Mouse (Mus musculus): ENCODE data around the gene Tbc1d10a. TPM values are rescaled to one million over a fixed set of nuclear protein-coding genes. Genes with fewer than 3 reads are reported as not detected.

Gene Tbc1d10a
- total RNA-seq, 2 experiments from 2014 or later = 27.4 to 27.8 TPM

DNA sequence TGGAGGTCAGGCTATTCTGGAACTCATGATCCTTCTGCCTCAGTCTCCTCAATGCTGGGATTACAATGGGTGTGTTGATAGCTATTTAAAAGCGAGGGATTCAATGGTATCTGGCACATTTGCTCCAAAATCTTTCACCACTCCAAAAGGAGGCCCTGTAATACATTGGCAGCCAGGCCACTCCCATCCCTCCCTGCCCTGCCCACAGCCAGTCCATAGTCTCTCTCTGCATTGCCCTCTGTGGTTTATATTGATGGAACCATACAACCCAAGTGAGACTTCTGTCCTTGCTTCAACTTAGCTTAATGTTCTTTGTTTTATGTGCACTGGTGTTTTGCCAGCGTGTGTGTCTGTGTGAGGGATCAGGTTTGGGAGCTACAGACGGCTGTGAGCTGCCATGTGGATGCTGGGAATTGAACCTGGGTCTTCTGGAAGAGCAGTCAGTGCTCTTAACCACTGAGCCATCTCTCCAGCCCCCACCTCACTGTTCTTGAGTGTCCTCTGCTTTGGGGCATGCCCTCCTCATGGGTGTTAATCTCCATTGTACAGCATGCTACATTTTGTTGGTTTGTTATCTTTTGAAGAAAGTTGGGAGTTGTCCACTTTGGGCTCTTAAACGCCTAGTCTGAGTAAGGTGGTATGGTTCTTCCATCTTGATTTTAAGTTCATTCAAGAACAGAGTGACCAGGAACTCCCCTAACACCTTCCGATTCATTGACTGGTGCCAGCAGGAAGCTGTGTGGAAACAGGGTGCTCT is 40.2 kb downstream of the Tbc1d10a start:
- no peak for DNase-seq (ENCODE audit: extremely low spot score in 1 of 2, low spot score in 2 of 2)
- intact Hi-C loops (cut with DNase I) = no loop called here

DNA sequence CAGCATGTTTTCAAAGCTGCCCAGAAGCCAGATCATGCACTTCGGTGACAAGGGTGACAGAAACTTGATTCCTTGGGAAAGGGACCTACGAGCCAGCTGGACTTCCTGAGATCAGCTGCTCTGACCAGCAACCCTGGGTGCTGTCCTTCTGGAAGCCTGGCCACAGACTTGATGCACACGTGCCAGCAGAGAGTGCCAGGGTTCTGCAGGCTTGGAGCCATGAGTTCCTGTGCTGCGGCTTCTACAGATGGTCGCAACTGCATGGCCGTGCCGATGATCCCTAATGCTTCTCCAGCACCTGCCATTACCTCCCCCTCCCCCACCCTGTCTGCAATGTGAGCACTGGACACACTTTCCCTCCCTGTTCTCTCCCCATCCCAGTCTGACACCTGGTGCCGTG is 41.9 kb downstream of the Tbc1d10a start:
- no peak for DNase-seq (ENCODE audit: extremely low spot score in 1 of 2, low spot score in 2 of 2)

GRCm38 (mm10) chr11:4229841-4230240 is 43.3 kb downstream of the Tbc1d10a start:
- intact Hi-C loops (cut with DNase I) = no loop called here
- DNase-seq (ENCODE audit: extremely low spot score in 1 of 2, low spot score in 2 of 2) = no peak

More for the DNA sequence above, 41.9 kb downstream of the Tbc1d10a start:
- intact Hi-C loops (cut with DNase I) = no loop called here

DNA sequence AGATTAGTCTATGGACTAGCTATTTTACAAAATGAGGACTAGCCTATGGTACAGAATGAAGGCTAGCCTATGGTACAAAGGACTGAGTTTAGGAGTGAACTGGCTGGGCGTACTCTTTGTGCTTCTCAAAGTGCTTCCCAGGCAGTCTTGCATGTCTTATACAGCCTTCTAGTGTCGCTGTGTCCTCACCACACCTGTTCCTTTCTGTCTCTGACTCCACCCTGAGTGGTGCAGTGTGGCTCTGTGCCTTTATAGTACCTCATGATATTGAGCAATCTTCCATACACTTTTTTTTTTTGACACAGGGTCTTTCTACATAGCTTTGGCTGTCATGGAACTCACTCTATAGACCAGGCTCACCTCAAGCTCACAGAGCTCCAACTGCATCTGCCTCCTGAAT is 44.8 kb downstream of the Tbc1d10a start:
- DNase-seq (ENCODE audit: extremely low spot score in 1 of 2, low spot score in 2 of 2) = no peak
- intact Hi-C loops (cut with DNase I) = no loop called here

GRCm38 (mm10) chr11:4232644-4233043 is 46.1 kb downstream of the Tbc1d10a start:
- DNase-seq (ENCODE audit: extremely low spot score in 1 of 2, low spot score in 2 of 2) = no peak
- intact Hi-C loops (cut with DNase I) = no loop called here

- no peak for DNase-seq (ENCODE audit: extremely low spot score in 1 of 2, low spot score in 2 of 2)
- intact Hi-C loops (cut with DNase I) = no loop called here
Observed at GRCm38 (mm10) chr11:4235052-4235655, 48.6 kb downstream of the Tbc1d10a start.

GRCm38 (mm10) chr11:4235665-4236545 is 49.3 kb downstream of the Tbc1d10a start, which contains the start of gene Osm:
Osm (plus strand) TSS chr11:4236420.
- intact Hi-C loops (cut with DNase I) = no loop called here

DNA sequence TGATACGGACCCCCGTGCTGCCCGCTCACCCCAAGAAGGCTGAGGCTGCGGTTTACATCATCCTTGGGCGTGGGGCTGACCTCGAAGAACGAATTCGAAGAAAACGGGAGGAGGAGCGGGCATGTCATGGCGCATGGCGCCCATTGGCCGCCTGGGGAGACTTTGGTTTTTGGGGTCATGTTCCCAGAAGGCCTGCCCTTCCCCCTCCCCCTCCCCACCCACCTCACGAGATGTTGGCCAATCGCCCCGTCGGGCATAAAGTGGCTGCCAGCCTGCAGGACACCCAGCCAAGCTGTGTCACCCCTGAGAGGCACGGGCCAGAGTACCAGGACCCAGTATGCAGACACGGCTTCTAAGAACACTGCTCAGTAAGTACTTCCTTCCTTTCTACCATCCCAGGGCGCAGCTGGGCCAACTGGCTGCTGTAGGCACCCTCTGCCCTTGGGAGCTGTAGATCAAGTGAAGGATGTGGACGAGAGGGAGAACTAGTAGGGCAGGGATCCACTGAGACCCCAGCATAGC is 50.0 kb downstream of the Tbc1d10a start:
- DNase-seq (ENCODE audit: extremely low spot score in 1 of 2, low spot score in 2 of 2) = no peak
- intact Hi-C loops (cut with DNase I) = no loop called here

More at GRCm38 (mm10) chr11:4235665-4236545, 49.3 kb downstream of the Tbc1d10a start, which contains the start of gene Osm:
- no peak for DNase-seq (ENCODE audit: extremely low spot score in 1 of 2, low spot score in 2 of 2)

GRCm38 (mm10) chr11:4237389-4237912 is 50.9 kb downstream of the Tbc1d10a start:
- DNase-seq (ENCODE audit: extremely low spot score in 1 of 2, low spot score in 2 of 2) = no peak
- intact Hi-C loops (cut with DNase I) = no loop called here

DNA sequence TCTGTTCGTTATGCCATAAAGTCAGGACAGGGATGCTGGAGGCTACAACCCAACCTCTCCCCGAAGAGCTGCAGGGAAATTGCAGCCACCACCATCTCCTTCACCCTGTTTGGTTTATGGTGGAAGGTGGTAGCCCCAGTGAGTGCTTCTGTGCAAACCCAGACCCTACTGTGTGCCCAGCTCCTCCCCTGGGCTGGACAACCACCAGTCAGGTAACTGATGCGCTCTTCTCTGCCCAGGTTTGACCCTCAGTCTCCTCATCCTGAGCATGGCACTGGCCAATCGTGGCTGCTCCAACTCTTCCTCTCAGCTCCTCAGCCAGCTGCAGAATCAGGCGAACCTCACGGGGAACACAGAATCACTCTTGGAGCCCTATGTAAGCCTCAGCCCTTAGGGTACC is 51.6 kb downstream of the Tbc1d10a start:
- no peak for DNase-seq (ENCODE audit: extremely low spot score in 1 of 2, low spot score in 2 of 2)
- intact Hi-C loops (cut with DNase I) = no loop called here

DNA sequence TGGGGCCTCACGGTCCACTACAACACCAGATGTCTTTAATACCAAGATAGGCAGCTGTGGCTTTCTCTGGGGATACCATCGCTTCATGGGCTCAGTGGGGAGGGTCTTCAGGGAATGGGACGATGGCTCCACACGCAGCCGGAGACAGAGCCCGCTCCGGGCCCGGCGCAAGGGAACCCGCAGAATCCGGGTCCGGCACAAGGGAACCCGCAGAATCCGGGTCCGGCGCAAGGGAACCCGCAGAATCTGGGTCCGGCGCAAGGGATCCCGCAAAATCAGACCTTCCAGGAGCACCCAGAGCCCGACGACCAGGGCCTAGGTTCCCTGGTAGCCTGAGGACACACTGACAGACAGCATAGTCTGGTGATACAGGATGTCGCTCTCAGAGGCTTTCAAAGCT is 53.1 kb downstream of the Tbc1d10a start:
- intact Hi-C loops (cut with DNase I) = no loop called here
- DNase-seq (ENCODE audit: extremely low spot score in 1 of 2, low spot score in 2 of 2) = no peak

DNA sequence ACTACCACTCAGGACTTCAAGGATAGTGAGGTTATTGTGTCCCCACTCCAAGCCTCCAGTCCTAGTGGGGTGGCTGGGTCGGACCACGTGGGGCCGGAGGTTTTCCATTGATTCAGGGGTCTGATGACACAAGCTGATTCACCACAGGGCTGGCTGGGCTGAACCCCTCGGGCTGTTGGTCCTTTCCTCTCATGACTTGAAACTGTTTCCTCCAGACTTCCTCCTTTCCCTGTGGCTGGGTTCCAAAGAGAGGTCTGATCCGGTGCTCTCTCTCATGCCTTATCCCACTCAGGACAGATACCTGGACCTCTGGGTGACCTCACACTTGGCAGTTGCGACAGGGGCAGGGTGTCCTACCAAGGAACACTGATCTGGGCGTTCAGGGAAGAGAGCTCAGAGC is 53.6 kb downstream of the Tbc1d10a start:
- intact Hi-C loops (cut with DNase I) = no loop called here
- no peak for DNase-seq (ENCODE audit: extremely low spot score in 1 of 2, low spot score in 2 of 2)

- DNase-seq (ENCODE audit: extremely low spot score in 1 of 2, low spot score in 2 of 2) = no peak
- intact Hi-C loops (cut with DNase I) = no loop called here
Observed at GRCm38 (mm10) chr11:4241180-4241579, 54.6 kb downstream of the Tbc1d10a start.

DNA sequence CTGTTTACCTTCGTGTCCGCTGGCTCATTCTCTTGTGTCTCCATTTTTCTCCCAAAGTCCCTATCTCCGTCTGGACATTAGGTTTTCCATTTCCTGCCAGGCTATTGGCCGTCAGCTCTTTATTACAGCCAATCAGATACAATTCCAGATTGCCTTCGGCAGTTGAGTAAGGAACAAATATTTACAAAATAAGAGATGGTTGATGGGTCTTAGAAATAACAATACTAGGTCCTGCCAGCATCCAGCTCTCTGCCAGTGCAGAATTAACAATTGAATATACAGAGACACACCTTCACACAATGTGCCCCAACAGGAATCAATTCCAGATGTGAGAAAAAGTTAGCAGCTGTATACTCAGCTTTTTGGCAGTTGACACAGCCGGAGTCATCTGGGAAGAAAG is 59.5 kb downstream of the Tbc1d10a start:
- intact Hi-C loops (cut with DNase I) = no loop called here

DNA sequence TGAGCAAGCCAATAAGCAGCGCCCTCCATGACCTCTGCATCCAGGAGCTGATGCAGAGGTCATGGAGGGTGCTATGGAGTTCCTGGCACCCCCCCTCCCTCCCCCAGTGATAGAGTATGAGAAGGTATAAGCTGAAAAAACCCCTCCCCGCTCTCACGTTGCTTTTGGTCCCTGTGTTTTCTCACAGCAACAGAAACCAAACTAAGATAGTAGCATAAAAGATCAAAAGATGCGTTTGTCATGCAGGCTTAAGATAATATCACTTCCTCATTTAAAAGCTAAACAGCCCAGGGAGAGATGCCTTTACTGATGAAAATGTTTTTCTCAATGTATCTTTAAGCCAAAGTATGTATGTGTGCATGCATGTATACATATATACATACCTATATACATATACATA is 60.0 kb downstream of the Tbc1d10a start:
- no peak for DNase-seq (ENCODE audit: extremely low spot score in 1 of 2, low spot score in 2 of 2)
- intact Hi-C loops (cut with DNase I) = no loop called here

More for the DNA sequence above, 59.5 kb downstream of the Tbc1d10a start:
- DNase-seq (ENCODE audit: extremely low spot score in 1 of 2, low spot score in 2 of 2) = no peak

DNA sequence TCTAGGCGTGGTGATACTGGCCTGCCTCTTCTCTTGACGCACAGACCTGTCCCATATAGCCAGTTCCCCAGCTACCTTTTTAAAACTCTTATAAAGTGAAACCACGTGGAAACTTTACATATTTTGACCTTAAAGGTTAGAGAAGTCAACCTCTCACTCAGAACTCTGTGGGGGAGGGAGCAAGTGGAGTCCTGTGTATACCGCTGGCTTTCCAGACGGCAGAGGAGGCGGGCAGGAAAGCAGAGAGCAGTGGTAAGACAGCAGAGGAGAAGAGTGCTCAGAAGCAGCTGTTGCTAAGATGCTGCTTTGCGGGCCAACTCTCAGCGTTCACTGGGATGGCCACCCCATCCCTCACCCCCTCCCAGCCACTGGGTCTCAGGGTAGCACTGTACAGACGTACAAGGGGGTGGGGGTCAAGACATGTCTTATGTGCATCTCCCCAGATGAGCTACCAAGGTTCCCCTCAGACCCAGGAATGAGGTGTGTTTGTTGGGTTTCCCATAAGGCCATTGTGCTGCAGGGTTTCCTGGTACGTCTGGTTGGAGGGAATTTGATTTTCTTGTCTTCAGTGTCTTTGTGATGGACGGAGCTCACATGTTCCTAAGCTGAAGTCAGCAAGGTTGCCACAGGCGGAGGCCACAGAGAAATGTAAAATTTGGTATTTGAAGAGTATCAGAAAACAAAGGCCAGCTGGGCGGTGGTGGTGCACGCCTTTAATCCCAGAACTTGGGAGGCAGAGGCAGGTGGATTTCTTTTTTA is 60.8 kb downstream of the Tbc1d10a start:
- DNase-seq (ENCODE audit: extremely low spot score in 1 of 2, low spot score in 2 of 2) = no peak
- intact Hi-C loops (cut with DNase I) = no loop called here

- no peak for DNase-seq (ENCODE audit: extremely low spot score in 1 of 2, low spot score in 2 of 2)
- intact Hi-C loops (cut with DNase I) = no loop called here
Observed at GRCm38 (mm10) chr11:4249151-4249550, 62.6 kb downstream of the Tbc1d10a start.

DNA sequence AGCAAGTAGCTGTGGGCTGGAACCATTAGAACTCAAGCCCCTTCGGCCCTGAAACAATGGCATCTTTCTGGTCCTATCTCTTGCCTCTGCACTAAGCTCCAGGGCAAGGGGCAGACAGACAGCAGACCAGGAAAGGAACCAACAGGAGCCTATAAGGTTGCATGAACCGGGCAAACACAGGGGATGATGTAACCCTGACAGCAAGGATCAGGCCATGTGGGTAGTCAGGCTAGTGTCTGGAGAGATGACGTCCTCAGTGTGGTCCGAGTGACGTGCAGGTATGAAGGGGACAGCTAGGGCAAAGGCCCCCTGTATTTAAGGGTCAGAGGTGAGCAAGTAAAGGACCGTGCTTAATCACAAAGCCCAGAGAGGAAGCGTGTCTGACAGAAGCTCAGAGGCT is 63.7 kb downstream of the Tbc1d10a start:
- intact Hi-C loops (cut with DNase I) = no loop called here
- no peak for DNase-seq (ENCODE audit: extremely low spot score in 1 of 2, low spot score in 2 of 2)
